Mouse (Mus musculus) bone marrow macrophage, adult 2 months (primary cell): ENCODE results near the gene Ift43.

Experiments used
- CTCF ChIP-seq: IDR thresholded peaks from 2 replicates; pipeline ENCODE4 v1.5.1; 2012; ENCODE audit warnings: low read depth, mild to moderate bottlenecking, low read length, moderate library complexity
- POLR2A ChIP-seq: IDR thresholded peaks from 2 replicates; pipeline ENCODE4 v1.6.1; 2012; ENCODE audit warnings: mild to moderate bottlenecking, low read depth, low read length, borderline replicate concordance

DNA sequence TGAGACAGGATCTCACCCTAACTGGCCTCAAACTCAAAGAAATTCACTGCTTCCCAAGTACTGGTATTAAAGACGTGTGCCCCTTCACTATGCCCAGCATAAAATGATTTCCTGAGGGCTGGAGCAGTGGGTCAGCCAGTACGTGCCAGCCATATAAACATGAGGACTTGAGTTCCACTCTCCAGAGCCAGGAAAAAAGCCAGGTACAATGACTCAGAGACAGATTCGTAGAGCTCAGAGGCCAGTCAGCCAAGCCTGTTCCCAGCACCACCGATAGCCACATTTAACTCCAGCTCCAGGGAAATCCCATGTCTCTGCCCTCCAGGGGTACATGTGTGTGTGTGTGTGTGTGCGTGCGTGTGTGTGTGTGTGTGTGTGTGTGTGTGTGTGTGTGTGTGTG, 42.6 kb upstream of the Ift43 start:
- TF ChIP-seq POLR2A (no peak), CTCF (no peak)
